Mouse (Mus musculus) heart, embryonic 15.5 days (tissue): Measurements from ENCODE around the gene Cckar. TPM values are rescaled to one million over a fixed set of nuclear protein-coding genes. Genes with fewer than 3 reads are reported as not detected.

ENCODE experiments used
- ATAC-seq: fragments of 200-750 bp; cut with Nextera tagmentation; replicated peaks from 2 replicates; pipeline ENCODE4 v1.8.0; 2017; ENCODE audit warnings: low read depth, moderate TSS enrichment; ENCODE audit not compliant: insufficient number of reproducible peaks, insufficient read depth, low FRiP score
- H3K27ac ChIP-seq: fragments of 300-500 bp; sonication (generic); 2 replicates; pipeline ENCODE4 v1.5.1; 2015; ENCODE audit warnings: mild to moderate bottlenecking, inconsistent platforms
- H3K27me3 ChIP-seq: fragments of 300-500 bp; sonication (generic); 2 replicates; pipeline ENCODE4 v1.6.1; 2015; ENCODE audit warnings: inconsistent platforms
- H3K36me3 ChIP-seq: fragments of 300-500 bp; sonication (generic); 2 replicates; pipeline ENCODE4 v1.6.1; 2015; ENCODE audit warnings: mild to moderate bottlenecking, inconsistent platforms
- H3K4me1 ChIP-seq: fragments of 300-500 bp; sonication (generic); replicated peaks from 2 replicates; pipeline ENCODE4 v1.6.1; 2015; ENCODE audit warnings: inconsistent platforms
- H3K4me2 ChIP-seq: fragments of 300-500 bp; sonication (generic); 2 replicates; pipeline ENCODE4 v1.6.1; 2015; ENCODE audit warnings: inconsistent platforms, mild to moderate bottlenecking, moderate library complexity
- H3K4me3 ChIP-seq: fragments of 300-500 bp; sonication (generic); 2 replicates; pipeline ENCODE4 v1.5.1; 2015; ENCODE audit warnings: mild to moderate bottlenecking, inconsistent platforms
- H3K9ac ChIP-seq: fragments of 300-500 bp; sonication (generic); 2 replicates; pipeline ENCODE4 v1.6.1; 2015; ENCODE audit warnings: mild to moderate bottlenecking, inconsistent platforms
- H3K9me3 ChIP-seq: fragments of 300-500 bp; sonication (generic); replicated peaks from 2 replicates; pipeline ENCODE4 v1.6.1; 2016; ENCODE audit warnings: inconsistent platforms
- WGBS: fragments of 180-500 bp; shearing (Covaris S2); methylation state at CpG from one replicate; pipeline ENCODE4 v1.1.7; 2015; ENCODE audit warnings: mixed read lengths; 5-methylcytosine and 5-hydroxymethylcytosine counted together
- polyA plus RNA-seq: library from polyadenylated mRNA; unstranded; fragments of >200 nt; fragmentation: Nextera tagmentation; extraction: Ambion mirVana; gene quantifications from 2 replicates; pipeline ENCODE4 v1.2.1, GENCODE M21; 2015

Gene Cckar
- polyA plus RNA-seq, 1 experiment from 2014 or later: 2.1 TPM

DNA sequence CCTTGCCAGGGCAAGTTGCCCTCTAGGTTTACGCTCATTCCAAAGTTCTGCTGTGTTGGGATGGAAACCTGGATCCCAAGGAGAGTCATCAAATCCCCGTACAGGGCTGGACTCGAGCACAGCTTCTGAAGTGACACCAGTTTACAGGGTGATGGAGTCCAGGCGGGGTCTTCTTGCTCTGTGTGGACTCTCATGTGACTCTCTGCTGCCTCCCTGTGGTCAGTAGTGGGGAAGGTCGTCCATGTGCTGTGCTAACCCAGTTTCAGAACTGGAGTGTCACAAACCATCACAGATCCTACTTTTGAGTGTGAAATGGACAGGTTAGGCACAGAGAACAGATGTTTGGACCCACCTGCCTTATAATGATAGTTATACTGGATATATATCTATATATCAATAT lies 35.2 kb downstream of the Cckar start:
- WGBS: 19% methylated on average over 5 of the region's 5 CpGs
- no peaks in the 10 kb centered on the region for H3K9me3 ChIP-seq
- H3K36me3 ChIP-seq: no peaks in the 10 kb centered on the region
- no peak overlapping the region for H3K4me3 ChIP-seq
- no peak overlapping the region for H3K4me2 ChIP-seq
- H3K4me1 ChIP-seq: 0 out of 2 replicates have a peak, but pooled peaks cover 4% of the 10 kb centered on the region
- peak; percentile 67; the same call in 1 of the 2 replicates for ATAC-seq
- no peaks in the 10 kb centered on the region; the same call in 1 of the 2 replicates for H3K27me3 ChIP-seq
- no peak overlapping the region for H3K27ac ChIP-seq
- no peak overlapping the region for H3K9ac ChIP-seq

DNA sequence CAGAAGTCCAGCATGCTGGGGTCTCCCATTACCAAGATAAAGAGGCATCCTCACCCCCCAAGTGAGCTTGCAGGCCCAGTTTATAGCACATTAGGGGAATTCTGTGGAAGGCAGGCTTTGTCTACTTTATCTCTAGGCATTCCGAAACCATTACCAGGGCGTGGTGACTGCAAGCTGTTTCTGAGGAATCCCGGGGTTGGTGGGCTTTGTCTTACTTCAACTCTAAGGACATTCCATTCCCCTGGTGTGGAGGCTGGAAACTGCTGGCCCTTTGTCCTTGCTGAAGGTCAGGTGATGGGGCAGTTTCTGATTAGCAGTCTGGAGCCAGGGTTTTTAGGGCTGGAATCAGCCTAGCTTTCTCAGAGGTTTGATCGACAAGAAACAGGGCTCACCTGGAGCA lies 36.0 kb downstream of the Cckar start:
- no peak overlapping the region for H3K4me2 ChIP-seq
- no peak overlapping the region for H3K9ac ChIP-seq
- no peaks in the 10 kb centered on the region for H3K9me3 ChIP-seq
- no peak overlapping the region for H3K4me3 ChIP-seq
- no peak overlapping the region for H3K27ac ChIP-seq
- 0 out of 2 replicates have a peak, but pooled peaks cover 4% of the 10 kb centered on the region for H3K4me1 ChIP-seq
- no peak for ATAC-seq
- WGBS: 43% methylated on average over 4 of the region's 4 CpGs
- no peaks in the 10 kb centered on the region for H3K36me3 ChIP-seq
- no peaks in the 10 kb centered on the region; the same call in 1 of the 2 replicates for H3K27me3 ChIP-seq

DNA sequence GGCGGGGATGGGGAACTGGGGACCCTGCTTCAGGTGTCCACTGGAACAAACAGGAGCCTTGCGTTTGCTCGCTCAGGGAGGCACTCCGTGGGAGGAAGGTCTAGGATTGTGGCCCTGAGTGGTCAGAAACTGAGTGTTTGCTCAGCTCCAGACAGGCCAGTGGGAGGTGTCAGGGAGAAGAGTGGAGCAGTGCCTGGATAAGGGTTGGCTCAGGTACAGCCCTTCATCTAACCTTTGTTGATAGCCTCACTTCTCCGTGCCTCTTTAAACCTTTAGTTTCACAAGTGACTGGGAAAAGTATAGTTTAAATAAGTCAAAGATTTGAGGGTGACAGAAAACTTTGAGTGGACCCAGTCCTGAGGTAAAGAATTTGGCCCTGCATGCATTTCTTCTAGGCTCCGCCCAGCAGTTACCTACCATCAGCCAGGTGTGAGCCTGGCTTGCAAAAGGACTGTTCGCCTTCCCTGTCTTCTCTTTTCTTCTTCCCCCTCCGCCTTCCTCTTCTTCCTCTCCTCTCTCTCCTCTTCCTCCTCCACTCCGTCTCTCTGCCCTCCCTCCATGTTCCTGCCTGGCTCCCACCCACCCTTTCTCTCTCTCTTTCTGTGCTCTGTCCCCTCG lies 37.1 kb downstream of the Cckar start:
- no peaks in the 10 kb centered on the region for H3K36me3 ChIP-seq
- 0 out of 2 replicates have a peak, but pooled peaks cover 4% of the 10 kb centered on the region for H3K4me1 ChIP-seq
- no peak overlapping the region for H3K4me2 ChIP-seq
- no peaks in the 10 kb centered on the region for H3K27me3 ChIP-seq
- no peaks in the 10 kb centered on the region for H3K9me3 ChIP-seq
- no peak overlapping the region for H3K4me3 ChIP-seq
- 84% methylated on average over 10 of the region's 10 CpGs for WGBS
- no peak for ATAC-seq
- H3K27ac ChIP-seq: no peak overlapping the region
- H3K9ac ChIP-seq: no peak overlapping the region

DNA sequence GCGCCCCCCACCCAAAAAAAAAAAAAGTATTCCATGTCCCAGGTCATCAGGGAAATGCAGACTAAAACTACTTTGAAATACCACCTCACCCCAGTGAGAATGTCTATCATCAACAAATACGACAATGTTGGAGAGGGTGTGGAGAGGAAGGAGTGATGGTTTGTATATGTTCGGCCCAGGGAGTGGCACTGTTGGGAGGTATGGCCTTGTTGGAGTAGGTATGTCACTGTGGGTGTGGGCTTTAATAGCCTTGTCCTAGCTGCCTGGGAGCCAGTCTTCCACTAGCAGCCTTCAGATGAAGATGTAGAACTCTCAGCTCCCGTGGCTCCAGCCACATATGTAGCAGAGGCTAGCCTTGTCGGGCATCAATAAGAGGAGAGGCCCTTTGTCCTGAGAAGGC lies 39.5 kb downstream of the Cckar start:
- Histone ChIP-seq H3K4me1 (0 out of 2 replicates have a peak, but pooled peaks cover 4% of the 10 kb centered on the region), H3K4me2 (no peak overlapping the region), H3K27ac (no peak overlapping the region), H3K27me3 (no peaks in the 10 kb centered on the region), H3K9me3 (no peaks in the 10 kb centered on the region), H3K4me3 (no peak overlapping the region), H3K36me3 (no peaks in the 10 kb centered on the region), H3K9ac (no peak overlapping the region)
- WGBS: 76% methylated on average over 5 of the region's 5 CpGs
- no peak for ATAC-seq

DNA sequence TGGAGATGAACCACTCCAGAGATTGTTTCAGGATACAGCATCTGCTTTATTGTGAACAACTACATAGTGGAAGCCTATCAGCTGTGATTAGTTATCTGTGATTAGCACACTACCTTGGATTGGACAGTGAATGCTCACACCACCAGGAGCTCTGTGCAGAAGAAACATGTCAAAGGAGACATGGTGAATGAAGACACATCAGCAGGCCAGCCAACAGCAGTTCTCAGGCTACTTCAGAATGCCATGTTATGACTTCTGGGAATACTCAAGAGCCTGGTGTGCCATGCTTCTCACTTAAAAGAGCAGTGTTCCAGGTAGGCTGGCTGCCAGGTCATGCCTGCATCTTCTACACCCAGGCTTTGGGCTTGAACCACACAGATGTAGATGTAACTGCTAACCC lies 43.8 kb downstream of the Cckar start:
- no peaks in the 10 kb centered on the region for H3K36me3 ChIP-seq
- H3K4me2 ChIP-seq: no peak overlapping the region
- no peak for ATAC-seq
- H3K4me3 ChIP-seq: no peak overlapping the region
- no peaks in the 10 kb centered on the region for H3K9me3 ChIP-seq
- H3K9ac ChIP-seq: no peak overlapping the region
- 0 out of 2 replicates have a peak, but pooled peaks cover 3% of the 10 kb centered on the region for H3K4me1 ChIP-seq
- H3K27ac ChIP-seq: no peak overlapping the region
- H3K27me3 ChIP-seq: no peaks in the 10 kb centered on the region

DNA sequence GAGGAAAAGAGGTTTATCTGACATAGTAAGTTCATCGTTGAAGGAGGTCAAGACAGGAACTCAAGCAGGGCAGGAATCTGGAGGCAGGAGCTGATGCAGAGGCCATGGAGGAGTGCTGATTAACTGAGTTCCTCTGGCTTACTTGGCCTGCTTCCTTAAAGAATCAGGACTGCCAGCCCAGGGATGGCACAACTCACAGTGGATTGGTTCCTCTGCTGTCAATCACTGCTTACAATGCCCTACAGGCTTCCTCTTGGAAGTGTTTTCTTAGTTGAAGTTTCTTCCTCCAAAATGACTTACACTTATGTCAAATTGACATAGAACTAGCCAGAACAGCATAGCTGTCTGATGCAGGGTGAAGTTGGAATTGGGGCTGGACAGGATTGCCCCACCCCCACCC lies 45.1 kb downstream of the Cckar start:
- Histone ChIP-seq H3K4me3 (no peak overlapping the region), H3K9ac (no peak overlapping the region), H3K4me2 (no peak overlapping the region), H3K9me3 (no peaks in the 10 kb centered on the region), H3K27me3 (no peaks in the 10 kb centered on the region), H3K4me1 (0 out of 2 replicates have a peak, but pooled peaks cover 3% of the 10 kb centered on the region), H3K36me3 (no peaks in the 10 kb centered on the region), H3K27ac (no peak overlapping the region)
- 28% methylated on average over 1 of the region's 1 CpGs for WGBS
- ATAC-seq: no peak

DNA sequence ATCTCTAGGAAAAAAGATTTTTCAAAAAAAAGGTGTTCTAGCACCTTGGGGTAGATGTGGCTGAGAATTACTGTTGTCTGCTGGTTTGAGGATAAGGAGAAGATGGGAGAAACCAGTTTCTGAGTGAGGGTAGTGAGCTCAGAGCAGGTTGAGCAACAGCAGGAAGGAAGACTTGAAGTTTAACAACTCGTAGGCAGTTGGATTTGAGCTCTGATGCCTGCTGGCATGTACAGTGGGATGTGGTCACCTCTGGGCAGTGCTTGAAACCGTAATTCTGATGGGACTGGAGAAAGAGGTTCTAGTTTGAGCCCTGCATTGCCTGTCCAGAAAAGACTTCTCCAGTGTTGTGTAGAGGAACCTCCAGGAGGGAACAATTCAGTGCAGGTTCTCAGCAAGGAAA lies 46.0 kb downstream of the Cckar start:
- H3K4me1 ChIP-seq: 0 out of 2 replicates have a peak, but pooled peaks cover 3% of the 10 kb centered on the region
- no peak overlapping the region for H3K4me2 ChIP-seq
- no peaks in the 10 kb centered on the region for H3K9me3 ChIP-seq
- H3K27me3 ChIP-seq: no peaks in the 10 kb centered on the region
- no peak for ATAC-seq
- no peak overlapping the region for H3K27ac ChIP-seq
- no peak overlapping the region for H3K9ac ChIP-seq
- H3K36me3 ChIP-seq: no peaks in the 10 kb centered on the region
- WGBS: 77% methylated on average over 2 of the region's 2 CpGs
- no peak overlapping the region for H3K4me3 ChIP-seq

DNA sequence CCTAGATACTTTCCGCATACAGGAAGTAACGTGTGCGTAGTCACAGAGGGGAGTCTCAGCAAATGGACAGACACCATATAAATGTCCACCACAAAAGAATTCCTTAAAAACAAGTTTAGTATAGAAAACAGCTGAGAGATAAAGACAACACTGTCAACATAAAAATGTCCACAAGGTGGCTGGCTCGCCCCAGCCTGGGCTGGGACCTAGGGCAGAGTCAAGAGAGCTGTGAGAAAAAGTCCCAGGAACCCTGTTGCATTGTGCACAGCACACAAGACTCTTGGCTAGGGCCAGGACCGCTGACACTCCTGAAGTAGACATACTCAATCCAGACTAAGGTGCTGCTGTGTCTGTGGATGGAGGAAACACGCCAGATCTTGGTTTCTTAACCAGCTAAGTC lies 49.6 kb downstream of the Cckar start:
- no peak overlapping the region for H3K27ac ChIP-seq
- H3K4me2 ChIP-seq: no peak overlapping the region
- 0 out of 2 replicates have a peak, but pooled peaks cover 3% of the 10 kb centered on the region for H3K4me1 ChIP-seq
- no peaks in the 10 kb centered on the region for H3K9me3 ChIP-seq
- H3K36me3 ChIP-seq: no peaks in the 10 kb centered on the region
- no peaks in the 10 kb centered on the region for H3K27me3 ChIP-seq
- H3K4me3 ChIP-seq: no peak overlapping the region
- 79% methylated on average over 6 of the region's 6 CpGs for WGBS
- no peak overlapping the region for H3K9ac ChIP-seq
- no peak for ATAC-seq

DNA sequence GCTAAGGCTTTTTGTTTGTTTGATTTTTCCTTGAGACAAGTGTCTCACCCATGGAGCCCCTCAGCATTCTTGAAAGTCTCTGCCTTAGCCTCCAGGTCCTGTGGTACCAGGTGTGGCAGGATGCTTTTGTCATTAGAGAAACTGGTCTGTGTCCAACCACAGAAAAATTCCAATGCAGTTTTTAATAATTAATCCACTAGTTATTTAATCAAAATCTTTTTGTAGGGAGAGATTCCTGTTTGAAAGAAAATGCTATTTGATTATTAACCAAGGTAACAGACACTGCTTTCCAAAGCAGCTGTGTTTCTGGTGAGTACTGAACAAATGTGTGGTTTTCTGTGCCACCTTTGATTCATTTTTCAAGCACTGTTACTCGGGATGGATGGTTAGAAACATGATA lies 50.9 kb downstream of the Cckar start:
- 27% methylated on average over 1 of the region's 1 CpGs for WGBS
- Histone ChIP-seq H3K36me3 (peaks cover 8% of the 10 kb centered on the region; the same call in 1 of the 2 replicates), H3K4me3 (no peak overlapping the region), H3K27me3 (no peaks in the 10 kb centered on the region), H3K9me3 (no peaks in the 10 kb centered on the region), H3K4me2 (no peak overlapping the region), H3K4me1 (0 out of 2 replicates have a peak, but pooled peaks cover 2% of the 10 kb centered on the region), H3K27ac (no peak overlapping the region), H3K9ac (no peak overlapping the region)
- ATAC-seq: no peak

Other genes with a start within 250 kb of the Cckar start
- gene Rbpj, start 241.6 kb downstream of the Cckar start, polyA plus RNA-seq: 17.0 and 21.0 TPM in 2 replicates
- 30.2 and 32.1 TPM in 2 replicates for gene Tbc1d19, start 101.9 kb upstream of the Cckar start, polyA plus RNA-seq